In the genomic region with DNA sequence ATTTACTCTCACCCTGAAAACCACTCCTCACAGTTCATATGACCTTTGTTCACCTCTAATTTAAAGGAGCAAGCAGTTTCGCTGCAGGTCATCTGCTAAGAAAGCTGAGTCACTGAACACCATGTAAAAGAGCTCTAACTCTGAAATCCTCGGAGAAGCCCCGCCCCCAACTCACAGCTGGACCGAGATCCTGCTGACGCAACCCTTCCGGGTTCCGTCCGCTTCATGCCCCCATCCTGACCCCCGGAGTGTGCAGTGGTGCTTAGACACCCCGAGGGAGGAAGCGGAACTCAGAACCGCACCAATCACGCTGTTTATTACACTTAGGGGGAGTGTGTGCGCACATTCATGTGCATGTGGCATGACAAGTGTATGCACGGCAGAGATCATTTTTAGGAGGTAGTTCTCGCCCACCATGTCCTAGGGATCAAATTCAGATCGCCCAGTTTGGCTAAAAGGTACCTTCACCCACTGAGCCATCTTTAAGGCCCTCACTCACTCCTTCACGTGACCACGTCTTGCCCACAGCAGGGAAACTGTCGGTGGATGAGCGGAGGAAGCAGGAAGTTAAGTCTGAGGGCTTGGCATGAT, we compare ENCODE assay signal across 8 mouse cellular contexts. TPM values are rescaled to one million over a fixed set of nuclear protein-coding genes. Genes with fewer than 3 reads are reported as not detected.
DNase-seq lines count a peak whose midpoint lies in the region; ATAC-seq and TF ChIP-seq lines count a peak whose summit lies in the region.

No protein-coding gene starts in this region.

- TF ChIP-seq EP300 in ES-Bruce4 (IDR thresholded peaks at IDR 0.05; ENCODE audit: insufficient read depth, low read depth, low read length), result peak; percentile 89

- H3K27ac ChIP-seq in ES-Bruce4 (ENCODE audit: insufficient read depth, low read length), result peak overlapping the region; percentile 88
- H3K27ac ChIP-seq in liver, embryonic 15.5 days (replicated peaks), result peak overlapping the region; percentile 59

- intact Hi-C loops in gastrocnemius, postnatal 36 days (cut with DNase I), result no loop called here

- DNase-seq in c-Kit-positive CD71-negative TER-119-negative erythroid progenitor cells, embryonic 14.5 days (ENCODE audit: low read depth), result peak; percentile 76
- peak; percentile 41 to 57 for DNase-seq in gastrocnemius, postnatal 36 days
- DNase-seq in natural killer cell, adult 2 months (ENCODE audit: low spot score in 2 of 2), result peak; percentile 89 to 90
- peak; percentile 85 for DNase-seq in thymus, postnatal 4 days
- DNase-seq in frontal cortex, postnatal 25 days (ENCODE audit: low spot score in 2 of 2), result no peak

- H3K9ac ChIP-seq in ES-Bruce4 (ENCODE audit: low read depth, poor library complexity, severe bottlenecking), result peak overlapping the region; percentile 53
- H3K9ac ChIP-seq in liver, embryonic 15.5 days, result peak overlapping the region; percentile 64

- no peaks in the 10 kb centered on the region for H3K27me3 ChIP-seq in ES-Bruce4 (ENCODE audit: control insufficient read depth, insufficient read depth, low read length, poor library complexity, severe bottlenecking)
- peaks cover 38% of the 10 kb centered on the region for H3K27me3 ChIP-seq in liver, embryonic 15.5 days

- peak overlapping the region; percentile 44 for H3K4me3 ChIP-seq in ES-Bruce4 (ENCODE audit: low read depth, low read length)
- peak overlapping the region; percentile 62 for H3K4me3 ChIP-seq in liver, embryonic 15.5 days (replicated peaks)

- H3K4me1 ChIP-seq in ES-Bruce4 (ENCODE audit: control insufficient read depth, insufficient read depth, low read length), result peaks cover 6% of the 10 kb centered on the region
- H3K4me1 ChIP-seq in liver, embryonic 15.5 days (replicated peaks), result peaks cover 49% of the 10 kb centered on the region

- TF ChIP-seq CTCF in ES-Bruce4 (IDR thresholded peaks at IDR 0.05; ENCODE audit: low read depth, low read length), result no peak

- ATAC-seq in inflammation-experienced regulatory T-cells, adult 6 months, result peak; percentile 83
- ATAC-seq in liver, embryonic 15.5 days (ENCODE audit: insufficient read depth), result peak; percentile 9

- 10% methylated on average over 21 of the region's 21 CpGs for WGBS in liver, embryonic 15.5 days (ENCODE audit: insufficient replicate concordance)

- no peaks in the 10 kb centered on the region for H3K9me3 ChIP-seq in ES-Bruce4 (replicated peaks; ENCODE audit: control insufficient read depth, insufficient read depth, low read length, poor library complexity, severe bottlenecking)
- no peaks in the 10 kb centered on the region for H3K9me3 ChIP-seq in liver, embryonic 15.5 days (replicated peaks)

- no peaks in the 10 kb centered on the region for H3K36me3 ChIP-seq in ES-Bruce4 (ENCODE audit: control insufficient read depth, insufficient read depth, low read length, poor library complexity, severe bottlenecking)
- H3K36me3 ChIP-seq in liver, embryonic 15.5 days (replicated peaks), result no peaks in the 10 kb centered on the region

- TF ChIP-seq POLR2A in ES-Bruce4 (IDR thresholded peaks at IDR 0.05; ENCODE audit: insufficient read depth, low read length), result peak; percentile 48

- H3K4me2 ChIP-seq in liver, embryonic 15.5 days, result peak overlapping the region; percentile 88

RNA-seq across cellular contexts. Expression of gene Mt1, which starts 12.3 kb away (rescaled TPM):
- 867 and 876 TPM in 2 replicates for polyA plus RNA-seq in ES-Bruce4 (2011; ENCODE audit: insufficient read depth, insufficient read length, low read depth, missing spikeins)
- total RNA-seq in gastrocnemius, postnatal 36 days (2021), result 100 to 1,000 TPM in 1 of 2 experiments, 10 to 100 TPM in 1; 99.6 to 103 TPM
- polyA plus RNA-seq in inflammation-experienced regulatory T-cells, adult 6 months (2017; shearing (Covaris generic)), result 10 to 100 TPM in 1 of 3 experiments, 1 to 10 TPM in 2; 1.5 to 11.0 (median 2.6) TPM
- polyA plus RNA-seq in liver, embryonic 15.5 days (2015; fragmentation: Nextera tagmentation; extraction: Ambion mirVana), result 5,156 and 5,724 TPM in 2 replicates

RNA-seq across cellular contexts. Expression of gene Mt2, which starts 18.7 kb away (rescaled TPM):
- 1,296 and 1,384 TPM in 2 replicates for polyA plus RNA-seq in ES-Bruce4 (2011; ENCODE audit: insufficient read depth, insufficient read length, low read depth, missing spikeins)
- total RNA-seq in gastrocnemius, postnatal 36 days (2021), result 100 to 1,000 TPM in 1 of 2 experiments, 10 to 100 TPM in 1; 87.9 to 112 TPM
- polyA plus RNA-seq in inflammation-experienced regulatory T-cells, adult 6 months (2017; shearing (Covaris generic)), result under 1 TPM in 1 of 3 experiments, not detected in 2; 0.94 TPM
- 1,256 and 1,483 TPM in 2 replicates for polyA plus RNA-seq in liver, embryonic 15.5 days (2015; fragmentation: Nextera tagmentation; extraction: Ambion mirVana)

RNA-seq across cellular contexts. Expression of gene Nup93, which starts 23.2 kb away (rescaled TPM):
- polyA plus RNA-seq in ES-Bruce4 (2011; ENCODE audit: insufficient read depth, insufficient read length, low read depth, missing spikeins), result 104 and 106 TPM in 2 replicates
- total RNA-seq in gastrocnemius, postnatal 36 days (2021), result 1 to 10 TPM; 8.7 to 9.7 TPM
- polyA plus RNA-seq in inflammation-experienced regulatory T-cells, adult 6 months (2017; shearing (Covaris generic)), result 10 to 100 TPM; 29.9 to 37.2 (median 35.3) TPM
- polyA plus RNA-seq in liver, embryonic 15.5 days (2015; fragmentation: Nextera tagmentation; extraction: Ambion mirVana), result 39.4 and 41.7 TPM in 2 replicates

RNA-seq across cellular contexts. Expression of gene Mt3, which starts 38.8 kb away (rescaled TPM):
- polyA plus RNA-seq in ES-Bruce4 (2011; ENCODE audit: insufficient read depth, insufficient read length, low read depth, missing spikeins), result 3.9 and 5.4 TPM in 2 replicates
- 1 to 10 TPM; 2.2 to 7.5 TPM for total RNA-seq in gastrocnemius, postnatal 36 days (2021)
- 1 to 10 TPM in 1 of 3 experiments, not detected in 2; 5.9 TPM for polyA plus RNA-seq in inflammation-experienced regulatory T-cells, adult 6 months (2017; shearing (Covaris generic))
- polyA plus RNA-seq in liver, embryonic 15.5 days (2015; fragmentation: Nextera tagmentation; extraction: Ambion mirVana), result 0.24 TPM in 1 of 2 replicates, not detected in the other

RNA-seq across cellular contexts. Expression of gene Mt4, which starts 54.2 kb away (rescaled TPM):
- polyA plus RNA-seq in ES-Bruce4 (2011; ENCODE audit: insufficient read depth, insufficient read length, low read depth, missing spikeins), result 3.0 TPM in 1 of 2 replicates, not detected in the other
- total RNA-seq in gastrocnemius, postnatal 36 days (2021), result not detected
- polyA plus RNA-seq in inflammation-experienced regulatory T-cells, adult 6 months (2017; shearing (Covaris generic)), result not detected
- polyA plus RNA-seq in liver, embryonic 15.5 days (2015; fragmentation: Nextera tagmentation; extraction: Ambion mirVana), result 0.81 and 1.2 TPM in 2 replicates

Comparison
In these comparisons a context has a peak if more than half of its experiments do, and no peak if none do; other contexts are left out.
1. DNase-seq: peak in c-Kit-positive CD71-negative TER-119-negative erythroid progenitor cells, embryonic 14.5 days (single experiment), gastrocnemius, postnatal 36 days (2 of 2), natural killer cell, adult 2 months (2 of 2) and thymus, postnatal 4 days (single experiment); none in frontal cortex, postnatal 25 days (0 of 2).
2. RNA of gene Mt1, which starts 12.3 kb away (polyA plus RNA-seq): 5,156 to 5,724 TPM in liver, embryonic 15.5 days and 867 to 876 TPM in ES-Bruce4; 1.5 to 11.0 TPM in inflammation-experienced regulatory T-cells, adult 6 months; every median in the first group is over 10 times any median in the second.
3. RNA of gene Mt2, which starts 18.7 kb away (polyA plus RNA-seq): 1,256 to 1,483 TPM in liver, embryonic 15.5 days and 1,296 to 1,384 TPM in ES-Bruce4; 0.94 TPM in inflammation-experienced regulatory T-cells, adult 6 months; every median in the first group is over 100 times any median in the second.